In the genomic region with DNA sequence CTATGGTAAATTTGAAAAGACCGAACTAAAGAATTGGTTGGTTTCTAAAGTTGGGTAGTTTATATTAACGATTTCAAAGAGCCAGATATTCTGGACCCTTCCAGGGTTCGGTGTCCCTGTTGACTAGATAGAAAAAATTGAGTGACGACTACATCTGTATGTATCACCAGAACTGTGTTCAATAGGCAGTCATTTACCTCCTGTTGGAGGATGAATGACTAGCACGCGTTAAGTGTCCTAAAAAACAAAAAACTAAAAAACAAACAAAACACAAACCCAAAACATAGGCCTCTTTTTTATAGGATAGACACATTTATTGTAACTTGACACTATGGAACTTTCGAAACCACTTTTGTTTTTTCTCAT, we compare ENCODE assay signal across 8 mouse cellular contexts. TPM values are rescaled to one million over a fixed set of nuclear protein-coding genes. Genes with fewer than 3 reads are reported as not detected.
A peak's percentile ranks its signal among the peaks of the same experiment; 100 is the strongest.
DNase-seq lines count a peak whose midpoint lies in the region; ATAC-seq and TF ChIP-seq lines count a peak whose summit lies in the region.

No protein-coding gene starts in this region.

- peaks cover 2 to 7% of the 10 kb centered on the region in 2 experiments; a peak in 2 of 4 replicates for H3K4me1 ChIP-seq in heart, embryonic 14.5 days (ENCODE audit: control insufficient read depth in 2 of 2, insufficient read depth in 2 of 2, low read length in 2 of 2)
- H3K4me1 ChIP-seq in MEL (ENCODE audit: control insufficient read depth in 1 of 2, insufficient read depth in 2 of 2, low read length in 2 of 2) = peaks cover 0 to 8% of the 10 kb centered on the region in 2 experiments; a peak in 3 of 4 replicates
- H3K4me1 ChIP-seq in hindbrain, embryonic 10.5 days (replicated peaks) = peaks cover 12% of the 10 kb centered on the region
- peaks cover 12% of the 10 kb centered on the region for H3K4me1 ChIP-seq in midbrain, embryonic 10.5 days

- 27% methylated on average over 7 of the region's 7 CpGs for WGBS in heart, embryonic 14.5 days
- 23% methylated on average over 7 of the region's 7 CpGs for WGBS in hindbrain, embryonic 10.5 days
- 28% methylated on average over 7 of the region's 7 CpGs for WGBS in midbrain, embryonic 10.5 days

- peak overlapping the region; percentile 85 to 99 for H3K4me3 ChIP-seq in heart, embryonic 14.5 days (ENCODE audit: control insufficient read depth in 1 of 2, insufficient read depth in 1 of 2, low read depth in 1 of 2, low read length in 2 of 2)
- H3K4me3 ChIP-seq in MEL (ENCODE audit: control insufficient read depth in 1 of 2, insufficient read depth in 1 of 2, low read depth in 2 of 2, low read length in 2 of 2) = peak overlapping the region; percentile 88 to 98
- peak overlapping the region; percentile 83 for H3K4me3 ChIP-seq in hindbrain, embryonic 10.5 days
- H3K4me3 ChIP-seq in midbrain, embryonic 10.5 days = peak overlapping the region; percentile 89

- ATAC-seq in heart, embryonic 14.5 days (ENCODE audit: insufficient number of reproducible peaks, insufficient read depth, low FRiP score, low read depth) = no peak

- no peaks in the 10 kb centered on the region for H3K36me3 ChIP-seq in heart, embryonic 14.5 days (ENCODE audit: control insufficient read depth, insufficient read depth, low read length)
- no peaks in the 10 kb centered on the region; a peak in 1 of 4 replicates for H3K36me3 ChIP-seq in MEL (ENCODE audit: control insufficient read depth in 1 of 2, insufficient read depth in 2 of 2, low read length in 2 of 2)
- peaks cover 25% of the 10 kb centered on the region for H3K36me3 ChIP-seq in hindbrain, embryonic 10.5 days
- peaks cover 26% of the 10 kb centered on the region for H3K36me3 ChIP-seq in midbrain, embryonic 10.5 days

- TF ChIP-seq RAD21 in MEL (IDR thresholded peaks at IDR 0.05; ENCODE audit: low read depth, low read length) = no peak

- no peak for TF ChIP-seq POLR2A in MEL (IDR thresholded peaks at IDR 0.05; ENCODE audit: control insufficient read depth in 1 of 2, insufficient read depth in 1 of 2, low read depth in 1 of 2, low read length in 2 of 2, poor library complexity in 1 of 2)

- peaks cover 17% of the 10 kb centered on the region for H3K79me2 ChIP-seq in MEL (ENCODE audit: control insufficient read depth, insufficient read depth, low read length, poor library complexity)

- no peak for TF ChIP-seq EP300 in MEL (IDR thresholded peaks at IDR 0.05; ENCODE audit: low read depth in 1 of 2, low read length in 2 of 2)

- H3K9ac ChIP-seq in heart, embryonic 14.5 days (ENCODE audit: low read length) = peak overlapping the region; percentile 89
- peak overlapping the region; percentile 89 for H3K9ac ChIP-seq in MEL (ENCODE audit: control insufficient read depth, low read depth, low read length, poor library complexity, severe bottlenecking)

- peak overlapping the region; percentile 96 for H3K4me2 ChIP-seq in heart, embryonic 14.5 days (ENCODE audit: low read length)

- no peak overlapping the region for H3K27ac ChIP-seq in heart, embryonic 14.5 days (replicated peaks in 1 of 2; ENCODE audit: control insufficient read depth in 1 of 2, insufficient read depth in 1 of 2, low read depth in 2 of 2, low read length in 2 of 2)
- H3K27ac ChIP-seq in MEL (ENCODE audit: control insufficient read depth, low read depth, low read length) = 0 out of 2 replicates have a peak overlapping the region, but pooled peaks have one; percentile 19
- peak overlapping the region; percentile 89 for H3K27ac ChIP-seq in hindbrain, embryonic 10.5 days
- peak overlapping the region; percentile 86 for H3K27ac ChIP-seq in midbrain, embryonic 10.5 days (replicated peaks)

- no peaks in the 10 kb centered on the region for H3K27me3 ChIP-seq in heart, embryonic 14.5 days (ENCODE audit: control insufficient read depth, insufficient read depth, low read length)
- no peaks in the 10 kb centered on the region; a peak in 1 of 4 replicates for H3K27me3 ChIP-seq in MEL (ENCODE audit: control insufficient read depth in 1 of 2, insufficient read depth in 2 of 2, low read length in 2 of 2)
- H3K27me3 ChIP-seq in hindbrain, embryonic 10.5 days (ENCODE audit: insufficient read depth, poor library complexity, severe bottlenecking) = no peaks in the 10 kb centered on the region
- H3K27me3 ChIP-seq in midbrain, embryonic 10.5 days (ENCODE audit: low read depth, poor library complexity, severe bottlenecking) = no peaks in the 10 kb centered on the region

- no peak for DNase-seq in heart, adult 18-20 months
- DNase-seq in MEL (ENCODE audit: low read depth, low spot score) = no peak
- DNase-seq in hindbrain, embryonic 10.5 days (ENCODE audit: low spot score) = no peak
- no peak for DNase-seq in midbrain, embryonic 10.5 days (ENCODE audit: low spot score)
- no peak for DNase-seq in layer of hippocampus, adult 18-20 months (ENCODE audit: low spot score in 2 of 2)
- no peak for DNase-seq in cerebellum, adult 11 months
- DNase-seq in testis, postnatal 14 days (ENCODE audit: low spot score) = no peak

- H3K9me3 ChIP-seq in heart, embryonic 14.5 days (ENCODE audit: control insufficient read depth, low read length) = peaks cover 5% of the 10 kb centered on the region; the same call in 1 of the 2 replicates
- H3K9me3 ChIP-seq in MEL (replicated peaks; ENCODE audit: insufficient read depth, low read length) = no peaks in the 10 kb centered on the region
- H3K9me3 ChIP-seq in hindbrain, embryonic 10.5 days = peaks cover 6% of the 10 kb centered on the region; the same call in 1 of the 2 replicates
- peaks cover 6% of the 10 kb centered on the region; the same call in 1 of the 2 replicates for H3K9me3 ChIP-seq in midbrain, embryonic 10.5 days (replicated peaks)

- TF ChIP-seq CTCF in MEL (IDR thresholded peaks at IDR 0.05 in 2 of 3, conservative IDR thresholded peaks at IDR 0.05 in 1 of 3; ENCODE audit: control insufficient read depth in 1 of 3, insufficient read depth in 1 of 3, low read depth in 2 of 3, low read length in 3 of 3, poor library complexity in 1 of 3, severe bottlenecking in 1 of 3) = no peak

TF ChIP-seq in MEL, 35 proteins besides CTCF, POLR2A, EP300 and RAD21:
- TF ChIP-seq USF2 (IDR thresholded peaks at IDR 0.05; ENCODE audit: borderline replicate concordance in 1 of 2, insufficient read depth in 1 of 2, low read depth in 1 of 2, low read length in 2 of 2) (no peak), MEF2A (IDR thresholded peaks at IDR 0.05; ENCODE audit: extremely low read depth, insufficient replicate concordance, low read depth, low read length, poor library complexity, severe bottlenecking) (no peak), TCF12 (IDR thresholded peaks at IDR 0.05; ENCODE audit: low read depth, low read length) (no peak), RCOR1 (IDR thresholded peaks at IDR 0.05; ENCODE audit: low read depth, low read length) (no peak), TBP (IDR thresholded peaks at IDR 0.05; ENCODE audit: low read depth, low read length) (no peak), JUND (IDR thresholded peaks at IDR 0.05; ENCODE audit: low read depth, low read length) (no peak), MAX (IDR thresholded peaks at IDR 0.05; ENCODE audit: low read length) (no peak), E2F4 (IDR thresholded peaks at IDR 0.05; ENCODE audit: borderline replicate concordance, low read depth, low read length) (no peak), SIN3A (IDR thresholded peaks at IDR 0.05; ENCODE audit: low read length) (no peak), ZC3H11A (IDR thresholded peaks at IDR 0.05; ENCODE audit: low read depth, low read length) (no peak)

RNA-seq across cellular contexts. Expression of gene Zfp850, which starts 0.5 kb away (rescaled TPM):
- polyA plus RNA-seq in heart, embryonic 14.5 days (2014; fragmentation: Nextera tagmentation; extraction: Ambion mirVana) = 1.9 and 2.2 TPM in 2 replicates
- 1 to 10 TPM; 1.0 to 1.5 TPM for total RNA-seq in heart, adult 18-20 months (2021)
- total RNA-seq in MEL (2012; rRNA removed) = 5.1 and 5.2 TPM in 2 replicates
- 1 to 10 TPM in 1 of 2 experiments, not detected in 1; 3.3 TPM for polyA plus RNA-seq in MEL (2012; ENCODE audit: insufficient read depth in 1 of 2, insufficient read length in 2 of 2, low read depth in 1 of 2, low replicate concordance in 2 of 2, missing spikeins in 1 of 2)
- polyA plus RNA-seq in hindbrain, embryonic 10.5 days (2016; fragmentation: Nextera tagmentation; extraction: Ambion mirVana) = 5.9 and 7.7 TPM in 2 replicates
- 8.3 and 9.0 TPM in 2 replicates for polyA plus RNA-seq in midbrain, embryonic 10.5 days (2016; fragmentation: Nextera tagmentation; extraction: Ambion mirVana)
- 1 to 10 TPM; 5.4 to 7.0 TPM for total RNA-seq in layer of hippocampus, adult 18-20 months (2021)

RNA-seq across cellular contexts. Expression of gene Zfp780b, which starts 35.5 kb away (rescaled TPM):
- polyA plus RNA-seq in heart, embryonic 14.5 days (2014; fragmentation: Nextera tagmentation; extraction: Ambion mirVana) = 13.1 and 13.2 TPM in 2 replicates
- total RNA-seq in heart, adult 18-20 months (2021) = 1 to 10 TPM; 8.9 to 9.7 TPM
- total RNA-seq in MEL (2012; rRNA removed) = 9.7 and 10.6 TPM in 2 replicates
- 1 to 10 TPM in 1 of 2 experiments, not detected in 1; 4.5 TPM for polyA plus RNA-seq in MEL (2012; ENCODE audit: insufficient read depth in 1 of 2, insufficient read length in 2 of 2, low read depth in 1 of 2, low replicate concordance in 2 of 2, missing spikeins in 1 of 2)
- 18.3 and 20.9 TPM in 2 replicates for polyA plus RNA-seq in hindbrain, embryonic 10.5 days (2016; fragmentation: Nextera tagmentation; extraction: Ambion mirVana)
- polyA plus RNA-seq in midbrain, embryonic 10.5 days (2016; fragmentation: Nextera tagmentation; extraction: Ambion mirVana) = 22.4 and 23.8 TPM in 2 replicates
- total RNA-seq in layer of hippocampus, adult 18-20 months (2021) = 10 to 100 TPM; 20.1 to 20.3 TPM

RNA-seq across cellular contexts. Expression of gene Psmc4, which starts 35.5 kb away (rescaled TPM):
- 212 and 221 TPM in 2 replicates for polyA plus RNA-seq in heart, embryonic 14.5 days (2014; fragmentation: Nextera tagmentation; extraction: Ambion mirVana)
- 10 to 100 TPM; 85.2 to 87.3 TPM for total RNA-seq in heart, adult 18-20 months (2021)
- total RNA-seq in MEL (2012; rRNA removed) = 267 and 275 TPM in 2 replicates
- polyA plus RNA-seq in MEL (2012; ENCODE audit: insufficient read depth in 1 of 2, insufficient read length in 2 of 2, low read depth in 1 of 2, low replicate concordance in 2 of 2, missing spikeins in 1 of 2) = 100 to 1,000 TPM in 1 of 2 experiments, not detected in 1; 286 TPM
- polyA plus RNA-seq in hindbrain, embryonic 10.5 days (2016; fragmentation: Nextera tagmentation; extraction: Ambion mirVana) = 436 and 447 TPM in 2 replicates
- 446 and 458 TPM in 2 replicates for polyA plus RNA-seq in midbrain, embryonic 10.5 days (2016; fragmentation: Nextera tagmentation; extraction: Ambion mirVana)
- total RNA-seq in layer of hippocampus, adult 18-20 months (2021) = 100 to 1,000 TPM; 124 to 127 TPM

RNA-seq across cellular contexts. Expression of gene Fcgbp, which starts 56.6 kb away (rescaled TPM):
- polyA plus RNA-seq in heart, embryonic 14.5 days (2014; fragmentation: Nextera tagmentation; extraction: Ambion mirVana) = not detected in 2 replicates
- total RNA-seq in heart, adult 18-20 months (2021) = under 1 TPM; 0.22 to 0.64 TPM
- total RNA-seq in MEL (2012; rRNA removed) = not detected in 2 replicates
- not detected for polyA plus RNA-seq in MEL (2012; ENCODE audit: insufficient read depth in 1 of 2, insufficient read length in 2 of 2, low read depth in 1 of 2, low replicate concordance in 2 of 2, missing spikeins in 1 of 2)
- polyA plus RNA-seq in hindbrain, embryonic 10.5 days (2016; fragmentation: Nextera tagmentation; extraction: Ambion mirVana) = 0.03 and 0.32 TPM in 2 replicates
- polyA plus RNA-seq in midbrain, embryonic 10.5 days (2016; fragmentation: Nextera tagmentation; extraction: Ambion mirVana) = 0.15 and 0.20 TPM in 2 replicates
- total RNA-seq in layer of hippocampus, adult 18-20 months (2021) = 1 to 10 TPM; 1.1 to 1.6 TPM

Comparison
In these comparisons a context has a peak if more than half of its experiments do, and no peak if none do; other contexts are left out.
1. H3K27ac ChIP-seq: peak in MEL (single experiment), hindbrain, embryonic 10.5 days (single experiment) and midbrain, embryonic 10.5 days (single experiment); none in heart, embryonic 14.5 days (0 of 2).
2. Peak in every context shown above with its lines, with median percentiles within 50 percentile points of each other: H3K4me3 ChIP-seq.